Mouse (Mus musculus): ENCODE measurements around the gene Cebpa.

Cebpa gene

GRCm38 (mm10) chr7:35120146-35120691 is 1.1 kb downstream of the Cebpa start:
- DNase-seq: no peak

GRCm38 (mm10) chr7:35121150-35121549 is 2.1 kb downstream of the Cebpa start:
- DNase-seq: no peak

DNA sequence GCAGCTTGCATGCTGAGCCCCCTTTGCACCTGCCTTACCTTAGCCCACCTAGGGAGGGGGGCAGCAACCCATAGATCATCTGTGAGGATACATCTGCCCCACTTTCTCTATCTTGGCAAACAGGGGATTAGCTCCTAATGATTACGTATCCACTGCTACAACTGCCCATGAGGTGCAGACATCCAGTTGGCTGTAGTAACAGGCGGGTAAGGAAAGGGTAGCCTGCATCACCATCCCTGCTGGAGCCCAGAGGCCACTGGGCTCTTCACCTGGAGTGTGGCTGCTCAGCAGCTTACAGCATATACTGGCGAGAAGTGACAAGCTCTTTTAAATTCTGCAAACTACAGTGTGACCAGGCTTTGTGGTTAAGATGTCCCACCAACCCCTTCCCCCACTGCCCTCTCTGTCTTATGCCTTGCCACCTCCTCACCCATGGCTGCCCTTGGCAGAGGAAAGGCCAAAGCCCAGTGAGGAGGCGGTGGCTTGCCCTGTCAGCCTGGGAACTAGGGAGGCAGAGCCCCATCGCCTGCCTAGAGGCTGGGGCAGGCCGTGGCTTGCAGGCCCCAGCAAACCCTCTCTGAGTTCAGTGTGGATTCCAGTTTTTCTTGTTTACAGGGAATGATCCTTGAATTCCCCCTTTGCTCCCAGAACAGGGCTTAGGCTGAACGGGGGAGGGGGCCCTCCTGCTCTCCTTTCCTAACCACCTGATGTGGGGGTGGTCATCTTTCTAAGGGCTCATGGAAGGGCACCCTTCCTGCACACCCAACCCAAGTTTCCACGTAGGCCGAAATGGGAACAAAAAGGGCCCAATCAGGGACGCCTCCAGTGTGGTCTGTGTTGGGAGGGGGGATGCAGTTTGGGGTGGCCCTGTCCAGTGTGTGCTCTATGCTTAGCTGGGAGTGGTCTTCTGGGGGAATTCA is 3.6 kb downstream of the Cebpa start:
- DNase-seq: no peak

DNA sequence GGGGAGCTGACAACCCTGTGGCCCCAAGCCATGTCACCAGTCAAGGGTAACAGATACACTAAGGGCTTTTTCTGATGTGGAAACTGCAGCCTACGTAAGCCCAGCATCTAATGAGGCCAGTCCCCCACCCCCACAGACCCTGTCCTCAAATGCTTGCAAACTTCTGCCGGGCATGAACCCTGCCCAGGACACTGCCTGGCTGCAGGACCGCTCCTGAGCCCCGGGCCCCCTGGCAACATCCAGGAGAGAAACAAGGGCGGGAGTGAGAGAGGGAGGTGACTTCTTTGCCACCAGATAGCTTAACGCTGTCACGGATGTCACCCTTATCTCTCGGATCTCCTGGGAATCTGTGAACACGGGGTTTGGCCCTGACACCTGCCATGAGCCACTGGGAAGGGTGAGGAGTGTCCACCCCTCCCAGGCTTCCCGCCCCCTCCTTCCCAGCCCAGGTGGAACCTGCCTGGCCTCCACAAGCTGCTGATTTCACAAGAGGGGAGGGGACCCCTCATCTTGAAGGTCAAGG is 4.4 kb downstream of the Cebpa start:
- DNase-seq: no peak

GRCm38 (mm10) chr7:35124216-35124615 is 5.1 kb downstream of the Cebpa start:
- DNase-seq: no peak

DNA sequence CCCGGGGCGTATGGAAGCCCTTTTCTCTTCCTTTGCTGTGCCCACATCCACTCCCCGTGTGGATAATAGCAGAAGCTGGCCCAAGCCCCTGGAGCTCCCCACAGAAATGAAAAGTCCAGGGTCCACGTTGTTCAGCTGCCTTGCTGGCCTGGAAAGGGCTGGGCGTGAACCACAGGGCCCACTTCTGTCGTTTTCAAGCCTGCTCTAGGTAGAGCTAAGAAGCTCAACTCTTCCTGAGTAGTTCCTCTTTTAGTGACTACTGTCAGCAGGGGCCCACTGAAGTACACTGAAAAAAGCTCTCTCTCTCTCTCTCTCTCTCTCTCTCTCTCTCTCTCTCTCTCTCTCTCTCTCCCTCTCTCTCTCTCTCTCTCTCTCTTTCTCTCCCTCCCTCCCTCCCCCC is 5.7 kb downstream of the Cebpa start:
- no peak for DNase-seq

DNA sequence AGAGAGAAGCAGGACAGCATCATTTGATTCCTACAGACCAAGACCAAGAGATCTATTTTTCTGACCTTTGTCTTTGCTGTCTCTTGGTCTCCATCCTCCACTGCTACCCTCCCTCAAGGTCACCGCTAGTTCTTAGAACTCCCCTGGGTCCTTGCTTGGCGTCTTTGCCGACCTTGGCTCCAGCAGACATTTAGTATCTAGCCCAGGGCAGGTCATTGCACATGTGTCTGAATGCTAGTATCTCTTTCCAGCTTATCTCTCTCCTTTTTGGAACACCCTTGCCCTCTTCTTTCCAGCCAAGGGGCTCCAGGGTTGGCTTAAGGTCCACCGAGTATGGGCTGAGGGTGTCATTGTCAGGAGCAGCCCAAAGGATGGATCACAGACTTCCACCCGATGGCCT is 6.9 kb downstream of the Cebpa start:
- DNase-seq: no peak

- no peak for DNase-seq
These were observed 7.9 kb downstream of the Cebpa start for GRCm38 (mm10) chr7:35127001-35127400.

DNA sequence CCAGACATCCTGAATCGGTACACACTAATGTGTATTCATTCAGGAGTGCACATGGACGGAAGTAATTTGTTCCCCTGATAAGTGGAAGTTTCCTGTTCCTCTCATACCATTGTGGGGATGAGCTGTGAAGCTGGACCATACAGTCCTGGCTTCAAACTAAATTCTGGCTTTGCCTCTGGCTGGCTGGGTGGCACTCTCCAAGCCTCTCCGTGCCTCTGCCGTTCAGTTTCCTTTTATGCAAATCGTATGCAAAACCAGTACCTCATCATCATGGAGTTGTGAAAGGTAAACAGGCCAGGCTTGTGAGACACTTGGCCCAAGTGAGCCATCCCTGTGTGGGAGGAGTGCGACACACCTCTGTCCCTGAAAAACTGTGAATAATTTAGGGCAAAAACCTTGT is 8.6 kb downstream of the Cebpa start:
- no peak for DNase-seq

- no peak for DNase-seq
These were observed 9.8 kb downstream of the Cebpa start for GRCm38 (mm10) chr7:35128677-35129567.

DNA sequence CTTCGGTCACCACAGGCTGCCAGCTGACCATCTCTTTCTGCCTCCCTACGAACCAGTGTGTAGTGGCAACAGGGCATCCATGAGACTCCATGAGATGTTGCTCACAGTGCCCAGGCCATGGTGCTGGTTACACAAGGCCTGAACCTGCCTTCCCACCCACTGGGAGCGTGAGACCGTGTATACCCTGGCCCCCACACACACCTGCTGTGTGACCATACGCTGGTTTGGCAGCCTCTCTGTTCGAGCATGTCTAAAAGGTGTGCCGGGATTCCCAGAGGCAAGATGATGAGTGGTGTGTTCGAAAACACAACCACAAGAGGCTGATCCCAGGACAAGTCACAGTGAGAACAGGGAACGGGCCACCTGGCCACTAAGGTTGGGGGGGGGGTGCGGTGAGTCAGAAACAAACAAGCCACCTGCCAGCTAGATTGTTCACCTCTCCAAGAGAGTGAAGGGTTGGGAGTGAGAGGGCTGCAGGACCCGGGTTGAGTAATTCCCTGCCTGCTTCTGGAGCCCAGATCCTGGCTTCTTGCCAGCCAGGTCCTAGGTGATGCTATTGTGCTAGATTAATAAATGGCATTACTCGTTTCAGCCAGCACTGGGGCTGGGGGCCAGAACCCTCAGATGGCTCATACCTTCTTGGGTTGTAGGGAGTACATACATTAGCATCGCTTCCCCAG is 11.1 kb downstream of the Cebpa start:
- DNase-seq: no peak

DNA sequence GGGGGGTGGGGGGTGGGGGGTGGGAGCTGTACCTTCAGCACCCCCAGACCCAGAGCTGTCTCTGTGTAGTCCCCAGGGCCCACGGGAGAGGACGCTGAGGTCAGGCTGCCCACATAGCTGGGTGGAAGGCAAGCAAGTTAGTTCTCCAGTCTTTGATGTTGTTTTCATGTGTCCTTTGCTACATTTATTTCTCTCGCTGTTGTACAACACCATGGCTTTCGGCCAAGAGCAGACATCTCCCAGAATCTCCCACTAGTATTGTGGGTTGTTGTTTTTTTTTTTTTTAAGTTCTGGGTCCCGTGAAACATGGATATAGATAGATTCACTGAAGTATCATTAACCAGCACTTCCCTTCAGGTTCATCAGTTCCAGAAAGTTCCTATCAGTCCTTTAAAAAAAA is 11.8 kb downstream of the Cebpa start:
- DNase-seq: no peak

DNA sequence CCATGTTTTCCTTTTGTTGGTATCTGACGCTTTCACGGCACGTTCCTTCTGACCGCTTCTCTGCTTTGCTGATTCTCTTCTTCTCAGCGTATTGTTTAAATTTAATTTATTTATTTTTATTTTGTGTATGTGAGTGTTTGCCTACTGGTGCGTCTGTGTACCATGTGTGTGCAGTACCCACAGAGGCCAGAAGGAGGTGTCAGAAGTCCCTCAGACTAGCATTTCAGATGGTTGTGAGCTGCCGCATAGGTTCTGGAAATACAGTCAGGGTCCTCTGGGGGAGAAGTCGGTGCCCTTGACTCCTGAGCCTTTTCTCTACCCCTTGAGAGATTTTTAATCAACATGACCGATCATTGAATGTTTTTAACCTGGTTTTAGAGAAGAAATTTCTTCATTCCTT is 12.5 kb downstream of the Cebpa start:
- no peak for DNase-seq

- no peak for DNase-seq
These were observed 15.5 kb downstream of the Cebpa start for GRCm38 (mm10) chr7:35134621-35135020.

GRCm38 (mm10) chr7:35137524-35137923 is 18.4 kb downstream of the Cebpa start:
- DNase-seq: no peak

DNA sequence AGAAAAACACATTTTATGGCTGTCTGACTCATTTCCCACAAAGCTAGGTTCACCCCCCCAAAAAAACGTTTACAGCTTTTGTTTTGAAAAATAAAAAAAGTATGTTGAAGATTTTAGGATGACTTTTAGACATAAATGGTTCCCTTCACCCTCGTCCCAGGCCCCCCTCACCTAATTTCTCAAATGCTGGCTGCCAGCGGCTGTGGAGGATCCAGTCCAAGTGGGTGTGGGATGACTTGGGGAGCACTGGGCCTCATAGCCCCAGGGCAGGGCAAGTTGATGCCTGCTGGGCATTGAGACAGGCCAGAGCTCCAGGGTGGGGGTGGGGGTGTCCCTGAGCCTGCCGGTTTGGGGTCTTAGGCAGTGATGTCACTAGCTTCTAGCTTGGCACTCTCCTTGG is 19.4 kb downstream of the Cebpa start:
- DNase-seq: no peak

DNA sequence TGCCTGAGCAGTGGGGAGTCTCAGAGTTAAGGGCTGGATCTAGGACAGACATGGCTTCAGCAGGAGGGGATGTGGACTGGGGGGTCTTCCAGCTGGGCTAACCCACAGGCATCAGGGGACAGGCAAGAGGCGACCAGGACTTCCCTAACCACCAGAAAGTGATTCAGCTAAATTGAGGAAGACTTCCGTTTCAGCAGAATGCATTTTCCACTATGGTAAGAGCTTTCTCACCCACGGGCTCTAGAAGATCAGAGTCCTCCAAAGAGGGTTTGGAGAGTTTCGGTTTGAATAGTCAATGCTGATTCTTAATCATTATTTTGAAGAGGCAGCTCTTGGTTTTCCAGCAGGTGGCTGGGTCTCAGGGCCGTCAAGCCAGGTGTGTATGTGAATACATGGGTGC is 20.8 kb downstream of the Cebpa start:
- DNase-seq: no peak

DNA sequence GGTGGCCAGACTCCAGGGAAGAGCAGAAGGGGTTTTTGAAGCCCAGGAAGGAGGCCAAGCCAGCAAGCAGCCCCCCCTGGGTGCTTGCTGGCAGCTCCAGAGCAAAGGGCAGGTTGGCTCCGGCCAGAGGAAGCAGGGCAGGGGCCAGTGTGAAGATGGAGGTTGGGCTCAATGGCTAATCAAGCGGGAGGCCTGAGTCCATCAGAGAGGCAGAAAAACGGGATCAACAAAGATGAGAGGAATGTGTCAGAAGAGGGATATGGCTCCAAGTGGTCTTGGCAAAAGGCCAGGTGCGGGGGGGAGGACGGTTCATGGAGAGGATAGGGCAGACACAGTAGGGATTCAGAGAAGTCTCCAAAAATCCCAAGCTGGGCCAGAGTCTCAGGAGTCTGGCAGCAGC is 22.4 kb downstream of the Cebpa start:
- DNase-seq: no peak

GRCm38 (mm10) chr7:35142522-35142921 is 23.4 kb downstream of the Cebpa start:
- DNase-seq: no peak

- DNase-seq: no peak
These were observed 24.9 kb downstream of the Cebpa start for GRCm38 (mm10) chr7:35143864-35144618.

- no peak for DNase-seq
These were observed 26.0 kb downstream of the Cebpa start for GRCm38 (mm10) chr7:35145068-35145467.

- no peak for DNase-seq
These were observed 27.2 kb downstream of the Cebpa start for GRCm38 (mm10) chr7:35146269-35146668.

All from thymus, postnatal 25 days (tissue).